10 mouse cellular contexts compared by ENCODE assay signal in genomic region chr7:19600562-19600961, GRCm38 (mm10). TPM values are rescaled to one million over a fixed set of nuclear protein-coding genes. Genes with fewer than 3 reads are reported as not detected.
A peak's percentile ranks its signal among the peaks of the same experiment; 100 is the strongest.
DNase-seq lines count a peak whose midpoint lies in the region; ATAC-seq and TF ChIP-seq lines count a peak whose summit lies in the region.
"Had no signal": no experiment of that assay in that cellular context is flagged by ENCODE, and none has a peak within 500 bp of the region (broad histone marks: within the 10 kb centered on the region; RNA-seq: fewer than 3 reads in every experiment).

No protein-coding gene starts in this region.

- no peak overlapping the region for H3K9ac ChIP-seq in liver, postnatal 0 days (replicated peaks)
- H3K9ac ChIP-seq in hindbrain, postnatal 0 days (replicated peaks; ENCODE audit: low read length): no peak overlapping the region
- no peak overlapping the region for H3K9ac ChIP-seq in midbrain, postnatal 0 days (replicated peaks; ENCODE audit: low read length, poor library complexity, severe bottlenecking)

- peaks cover 37% of the 10 kb centered on the region for H3K36me3 ChIP-seq in liver, postnatal 0 days (replicated peaks; ENCODE audit: insufficient read depth, low read length)
- H3K36me3 ChIP-seq in hindbrain, postnatal 0 days (ENCODE audit: insufficient read depth, low read length): peaks cover 24% of the 10 kb centered on the region
- peaks cover 36% of the 10 kb centered on the region; the same call in 1 of the 2 replicates for H3K36me3 ChIP-seq in midbrain, postnatal 0 days (ENCODE audit: insufficient read depth, low read length)

- H3K9me3 ChIP-seq in liver, postnatal 0 days (ENCODE audit: low read length): no peaks in the 10 kb centered on the region
- H3K9me3 ChIP-seq in hindbrain, postnatal 0 days (ENCODE audit: low read length): no peaks in the 10 kb centered on the region
- H3K9me3 ChIP-seq in midbrain, postnatal 0 days (ENCODE audit: low read length): no peaks in the 10 kb centered on the region

- TF ChIP-seq CTCF in liver, postnatal 0 days (IDR thresholded peaks at IDR 0.05; ENCODE audit: low read depth): no peak
- no peak for TF ChIP-seq CTCF in hindbrain, postnatal 0 days (IDR thresholded peaks at IDR 0.05; ENCODE audit: low read depth)
- no peak for TF ChIP-seq CTCF in midbrain, postnatal 0 days (IDR thresholded peaks at IDR 0.05)

- H3K27ac ChIP-seq in liver, postnatal 0 days (ENCODE audit: low read depth): 0 out of 2 replicates have a peak overlapping the region, but pooled peaks have one; percentile 4
- peak overlapping the region; percentile 74 for H3K27ac ChIP-seq in hindbrain, postnatal 0 days
- H3K27ac ChIP-seq in midbrain, postnatal 0 days (ENCODE audit: low read depth, low read length): peak overlapping the region; percentile 65

- no peak overlapping the region for H3K4me3 ChIP-seq in liver, postnatal 0 days (ENCODE audit: low read depth, low read length)
- H3K4me3 ChIP-seq in hindbrain, postnatal 0 days (ENCODE audit: low read length): no peak overlapping the region
- H3K4me3 ChIP-seq in midbrain, postnatal 0 days (ENCODE audit: low read depth, low read length): no peak overlapping the region

- H3K4me2 ChIP-seq in liver, postnatal 0 days (ENCODE audit: low read depth, low read length): no peak overlapping the region
- 0 out of 2 replicates have a peak overlapping the region, but pooled peaks have one; percentile 10 for H3K4me2 ChIP-seq in hindbrain, postnatal 0 days (ENCODE audit: low read depth, low read length)
- H3K4me2 ChIP-seq in midbrain, postnatal 0 days (ENCODE audit: low read depth, low read length, poor library complexity, severe bottlenecking): no peak overlapping the region

- DNase-seq in cerebellum, adult 9-11 months: peak; percentile 62
- no peak for DNase-seq in cerebellum, adult 8-10 months
- DNase-seq in liver, postnatal 0 days: no peak
- no peak for DNase-seq in liver
- DNase-seq in hindbrain, postnatal 0 days (ENCODE audit: low spot score): peak; percentile 85
- DNase-seq in midbrain, postnatal 0 days (ENCODE audit: low spot score): peak; percentile 89
- DNase-seq in spleen, postnatal 14 days (ENCODE audit: low spot score in 2 of 2): no peak
- no peak for DNase-seq in ovary, postnatal 14 days (ENCODE audit: low spot score)
- DNase-seq: gastrocnemius, postnatal 14 days had no signal

- WGBS in liver, postnatal 0 days (ENCODE audit: insufficient replicate concordance): 65% methylated on average over 5 of the region's 5 CpGs
- WGBS in hindbrain, postnatal 0 days: 30% methylated on average over 5 of the region's 5 CpGs
- WGBS in midbrain, postnatal 0 days: 41% methylated on average over 5 of the region's 5 CpGs

- H3K27me3 ChIP-seq in liver, postnatal 0 days (ENCODE audit: insufficient read depth, low read length): no peaks in the 10 kb centered on the region
- no peaks in the 10 kb centered on the region for H3K27me3 ChIP-seq in hindbrain, postnatal 0 days (ENCODE audit: insufficient read depth, low read length)
- no peaks in the 10 kb centered on the region for H3K27me3 ChIP-seq in midbrain, postnatal 0 days (ENCODE audit: insufficient read depth, low read length)
- H3K27me3 ChIP-seq: Patski had no signal

- peaks cover 18% of the 10 kb centered on the region for H3K4me1 ChIP-seq in liver, postnatal 0 days (ENCODE audit: insufficient read depth)
- peaks cover 16% of the 10 kb centered on the region for H3K4me1 ChIP-seq in hindbrain, postnatal 0 days (ENCODE audit: insufficient read depth, low read length)
- H3K4me1 ChIP-seq in midbrain, postnatal 0 days (ENCODE audit: insufficient read depth, low read length): peaks cover 14% of the 10 kb centered on the region

- no peak for TF ChIP-seq EP300 in liver, postnatal 0 days (IDR thresholded peaks at IDR 0.05; ENCODE audit: low read depth)

- no peak for ATAC-seq in liver, postnatal 0 days
- peak; percentile 83 for ATAC-seq in hindbrain, postnatal 0 days
- peak; percentile 63 for ATAC-seq in midbrain, postnatal 0 days (ENCODE audit: low FRiP score)
- ATAC-seq: Patski had no signal

RNA-seq across cellular contexts. Expression of gene Clasrp, which starts 3.7 kb away (rescaled TPM):
- polyA plus RNA-seq in liver, postnatal 0 days (2015; fragmentation: Nextera tagmentation; extraction: Ambion mirVana): 7.6 and 8.1 TPM in 2 replicates
- total RNA-seq in hindbrain, postnatal 0 days (2014; rRNA removed): 67.0 and 90.9 TPM in 2 replicates
- polyA plus RNA-seq in hindbrain, postnatal 0 days (2015; fragmentation: Nextera tagmentation; extraction: Ambion mirVana): 70.3 and 77.5 TPM in 2 replicates
- 74.4 and 97.4 TPM in 2 replicates for total RNA-seq in midbrain, postnatal 0 days (2014; rRNA removed)
- 70.3 and 74.7 TPM in 2 replicates for polyA plus RNA-seq in midbrain, postnatal 0 days (2015; fragmentation: Nextera tagmentation; extraction: Ambion mirVana)

RNA-seq across cellular contexts. Expression of gene Gemin7, which starts 23.2 kb away (rescaled TPM):
- 61.7 and 66.9 TPM in 2 replicates for polyA plus RNA-seq in liver, postnatal 0 days (2015; fragmentation: Nextera tagmentation; extraction: Ambion mirVana)
- 60.0 and 61.7 TPM in 2 replicates for total RNA-seq in hindbrain, postnatal 0 days (2014; rRNA removed)
- polyA plus RNA-seq in hindbrain, postnatal 0 days (2015; fragmentation: Nextera tagmentation; extraction: Ambion mirVana): 153 and 162 TPM in 2 replicates
- 58.1 and 70.9 TPM in 2 replicates for total RNA-seq in midbrain, postnatal 0 days (2014; rRNA removed)
- polyA plus RNA-seq in midbrain, postnatal 0 days (2015; fragmentation: Nextera tagmentation; extraction: Ambion mirVana): 158 and 181 TPM in 2 replicates

RNA-seq across cellular contexts. Expression of gene Zfp296, which starts 23.5 kb away (rescaled TPM):
- polyA plus RNA-seq in liver, postnatal 0 days (2015; fragmentation: Nextera tagmentation; extraction: Ambion mirVana): 0.89 and 1.2 TPM in 2 replicates
- total RNA-seq in hindbrain, postnatal 0 days (2014; rRNA removed): 0.25 TPM in 1 of 2 replicates, not detected in the other
- polyA plus RNA-seq in hindbrain, postnatal 0 days (2015; fragmentation: Nextera tagmentation; extraction: Ambion mirVana): not detected in 2 replicates
- total RNA-seq in midbrain, postnatal 0 days (2014; rRNA removed): 0.33 and 1.2 TPM in 2 replicates
- 0.11 TPM in 1 of 2 replicates, not detected in the other for polyA plus RNA-seq in midbrain, postnatal 0 days (2015; fragmentation: Nextera tagmentation; extraction: Ambion mirVana)

RNA-seq across cellular contexts. Expression of gene Relb, which starts 28.7 kb away (rescaled TPM):
- 2.2 and 2.3 TPM in 2 replicates for polyA plus RNA-seq in liver, postnatal 0 days (2015; fragmentation: Nextera tagmentation; extraction: Ambion mirVana)
- total RNA-seq in hindbrain, postnatal 0 days (2014; rRNA removed): 9.2 and 10.2 TPM in 2 replicates
- 6.5 and 6.9 TPM in 2 replicates for polyA plus RNA-seq in hindbrain, postnatal 0 days (2015; fragmentation: Nextera tagmentation; extraction: Ambion mirVana)
- 5.6 and 7.3 TPM in 2 replicates for total RNA-seq in midbrain, postnatal 0 days (2014; rRNA removed)
- polyA plus RNA-seq in midbrain, postnatal 0 days (2015; fragmentation: Nextera tagmentation; extraction: Ambion mirVana): 5.6 and 6.2 TPM in 2 replicates

RNA-seq across cellular contexts. Expression of gene Ppp1r37, which starts 37.7 kb away (rescaled TPM):
- 8.1 and 8.3 TPM in 2 replicates for polyA plus RNA-seq in liver, postnatal 0 days (2015; fragmentation: Nextera tagmentation; extraction: Ambion mirVana)
- total RNA-seq in hindbrain, postnatal 0 days (2014; rRNA removed): 125 and 128 TPM in 2 replicates
- polyA plus RNA-seq in hindbrain, postnatal 0 days (2015; fragmentation: Nextera tagmentation; extraction: Ambion mirVana): 27.0 and 27.7 TPM in 2 replicates
- total RNA-seq in midbrain, postnatal 0 days (2014; rRNA removed): 114 and 127 TPM in 2 replicates
- 27.8 and 28.1 TPM in 2 replicates for polyA plus RNA-seq in midbrain, postnatal 0 days (2015; fragmentation: Nextera tagmentation; extraction: Ambion mirVana)

Comparison
In these comparisons a context has a peak if more than half of its experiments do, and no peak if none do; other contexts are left out.
1. DNase-seq: peak in cerebellum, adult 9-11 months (single experiment), hindbrain, postnatal 0 days (single experiment) and midbrain, postnatal 0 days (single experiment); none in cerebellum, adult 8-10 months (single experiment), liver, postnatal 0 days (single experiment), liver (single experiment), spleen, postnatal 14 days (0 of 2) and ovary, postnatal 14 days (single experiment).
2. H3K27ac ChIP-seq: peak in every context shown above with its lines; median percentile 74 in hindbrain, postnatal 0 days; 65 in midbrain, postnatal 0 days; 4 in liver, postnatal 0 days.